Mouse (Mus musculus): ENCODE data around the gene Aldh1l1. TPM values are rescaled to one million over a fixed set of nuclear protein-coding genes. Genes with fewer than 3 reads are reported as not detected.

Gene Aldh1l1
- polyA plus RNA-seq, 1 experiment from 2014 or later, result 2.1 TPM

GRCm38 (mm10) chr6:90553682-90554081, 67.5 kb downstream of the Aldh1l1 start:
- Histone ChIP-seq H3K9ac (no peak overlapping the region), H3K36me3 (no peaks in the 10 kb centered on the region), H3K4me1 (peaks cover 10% of the 10 kb centered on the region; the same call in 1 of the 2 replicates), H3K27me3 (no peaks in the 10 kb centered on the region), H3K27ac (no peak overlapping the region), H3K4me2 (no peak overlapping the region), H3K9me3 (no peaks in the 10 kb centered on the region), H3K4me3 (no peak overlapping the region)
- 89% methylated on average over 5 of the region's 5 CpGs for WGBS
- no peak for ATAC-seq (ENCODE audit: borderline replicate concordance, extremely low read depth, low FRiP score, low TSS enrichment)

- Histone ChIP-seq H3K27ac (no peak overlapping the region), H3K4me1 (peaks cover 4% of the 10 kb centered on the region; the same call in 1 of the 2 replicates), H3K9me3 (no peaks in the 10 kb centered on the region), H3K4me3 (no peak overlapping the region), H3K36me3 (no peaks in the 10 kb centered on the region), H3K27me3 (no peaks in the 10 kb centered on the region), H3K4me2 (no peak overlapping the region), H3K9ac (no peak overlapping the region)
- no peak for ATAC-seq (ENCODE audit: borderline replicate concordance, extremely low read depth, low FRiP score, low TSS enrichment)
- 26% methylated on average over 2 of the region's 2 CpGs for WGBS
These were observed 70.4 kb downstream of the Aldh1l1 start for GRCm38 (mm10) chr6:90556534-90557058.

- peaks cover 4% of the 10 kb centered on the region; the same call in 1 of the 2 replicates for H3K4me1 ChIP-seq
- H3K4me3 ChIP-seq, result no peak overlapping the region
- 85% methylated on average over 7 of the region's 7 CpGs for WGBS
- H3K9me3 ChIP-seq, result no peaks in the 10 kb centered on the region
- no peak for ATAC-seq (ENCODE audit: borderline replicate concordance, extremely low read depth, low FRiP score, low TSS enrichment)
- no peak overlapping the region for H3K27ac ChIP-seq
- H3K4me2 ChIP-seq, result no peak overlapping the region
- H3K36me3 ChIP-seq, result no peaks in the 10 kb centered on the region
- H3K27me3 ChIP-seq, result no peaks in the 10 kb centered on the region
- H3K9ac ChIP-seq, result no peak overlapping the region
These were observed 70.8 kb downstream of the Aldh1l1 start for GRCm38 (mm10) chr6:90557077-90557476.

- H3K4me3 ChIP-seq, result no peak overlapping the region
- H3K9me3 ChIP-seq, result no peaks in the 10 kb centered on the region
- peak; percentile 12; the same call in 1 of the 2 replicates for ATAC-seq (ENCODE audit: borderline replicate concordance, extremely low read depth, low FRiP score, low TSS enrichment)
- no peaks in the 10 kb centered on the region for H3K27me3 ChIP-seq
- WGBS, result 51% methylated on average over 6 of the region's 6 CpGs
- no peak overlapping the region for H3K9ac ChIP-seq
- H3K36me3 ChIP-seq, result no peaks in the 10 kb centered on the region
- H3K27ac ChIP-seq, result no peak overlapping the region
- no peak overlapping the region for H3K4me2 ChIP-seq
- H3K4me1 ChIP-seq, result peaks cover 4% of the 10 kb centered on the region; the same call in 1 of the 2 replicates
These were observed 71.8 kb downstream of the Aldh1l1 start for GRCm38 (mm10) chr6:90557829-90558693.

GRCm38 (mm10) chr6:90560390-90561058, 74.3 kb downstream of the Aldh1l1 start:
- ATAC-seq (ENCODE audit: borderline replicate concordance, extremely low read depth, low FRiP score, low TSS enrichment), result no peak
- Histone ChIP-seq H3K27me3 (no peaks in the 10 kb centered on the region), H3K27ac (no peak overlapping the region), H3K4me2 (no peak overlapping the region), H3K4me3 (no peak overlapping the region), H3K36me3 (no peaks in the 10 kb centered on the region), H3K4me1 (peaks cover 4% of the 10 kb centered on the region; the same call in 1 of the 2 replicates), H3K9me3 (no peaks in the 10 kb centered on the region), H3K9ac (no peak overlapping the region)
- 68% methylated on average over 3 of the region's 3 CpGs for WGBS

- peaks cover 4% of the 10 kb centered on the region; the same call in 1 of the 2 replicates for H3K4me1 ChIP-seq
- 0 out of 2 replicates have a peak overlapping the region, but pooled peaks have one; percentile 1 for H3K27ac ChIP-seq
- no peak overlapping the region for H3K9ac ChIP-seq
- H3K4me2 ChIP-seq, result no peak overlapping the region
- H3K36me3 ChIP-seq, result no peaks in the 10 kb centered on the region
- no peaks in the 10 kb centered on the region for H3K9me3 ChIP-seq
- peak; percentile 40; the same call in 1 of the 2 replicates for ATAC-seq (ENCODE audit: borderline replicate concordance, extremely low read depth, low FRiP score, low TSS enrichment)
- H3K27me3 ChIP-seq, result no peaks in the 10 kb centered on the region
- 23% methylated on average over 2 of the region's 2 CpGs for WGBS
- H3K4me3 ChIP-seq, result no peak overlapping the region
These were observed 75.1 kb downstream of the Aldh1l1 start for GRCm38 (mm10) chr6:90561234-90561781.

- H3K27ac ChIP-seq, result no peak overlapping the region
- no peaks in the 10 kb centered on the region for H3K27me3 ChIP-seq
- no peak overlapping the region for H3K4me3 ChIP-seq
- no peak overlapping the region for H3K9ac ChIP-seq
- WGBS, result 58% methylated on average over 9 of the region's 9 CpGs
- no peaks in the 10 kb centered on the region for H3K9me3 ChIP-seq
- H3K4me2 ChIP-seq, result no peak overlapping the region
- no peaks in the 10 kb centered on the region for H3K36me3 ChIP-seq
- no peaks in the 10 kb centered on the region for H3K4me1 ChIP-seq
- ATAC-seq (ENCODE audit: borderline replicate concordance, extremely low read depth, low FRiP score, low TSS enrichment), result no peak
These were observed 78.0 kb downstream of the Aldh1l1 start for GRCm38 (mm10) chr6:90564240-90564639.

- H3K9me3 ChIP-seq, result no peaks in the 10 kb centered on the region
These were observed 79.4 kb downstream of the Aldh1l1 start for GRCm38 (mm10) chr6:90565357-90566215.

GRCm38 (mm10) chr6:90567486-90567885, 81.3 kb downstream of the Aldh1l1 start:
- H3K9me3 ChIP-seq, result no peaks in the 10 kb centered on the region
- H3K9ac ChIP-seq, result no peak overlapping the region
- no peaks in the 10 kb centered on the region for H3K36me3 ChIP-seq
- no peak overlapping the region for H3K4me3 ChIP-seq
- no peaks in the 10 kb centered on the region for H3K4me1 ChIP-seq
- H3K4me2 ChIP-seq, result no peak overlapping the region
- no peak overlapping the region for H3K27ac ChIP-seq
- ATAC-seq (ENCODE audit: borderline replicate concordance, extremely low read depth, low FRiP score, low TSS enrichment), result no peak
- H3K27me3 ChIP-seq, result no peaks in the 10 kb centered on the region
- WGBS, result 91% methylated on average over 3 of the region's 3 CpGs

More at GRCm38 (mm10) chr6:90565357-90566215, 79.4 kb downstream of the Aldh1l1 start:
- no peak for ATAC-seq (ENCODE audit: borderline replicate concordance, extremely low read depth, low FRiP score, low TSS enrichment)
- Histone ChIP-seq H3K4me2 (no peak overlapping the region), H3K27ac (no peak overlapping the region), H3K4me3 (no peak overlapping the region), H3K27me3 (no peaks in the 10 kb centered on the region), H3K4me1 (no peaks in the 10 kb centered on the region), H3K9ac (no peak overlapping the region), H3K36me3 (no peaks in the 10 kb centered on the region)
- 41% methylated on average over 13 of the region's 13 CpGs for WGBS

- no peak for ATAC-seq (ENCODE audit: borderline replicate concordance, extremely low read depth, low FRiP score, low TSS enrichment)
- H3K9ac ChIP-seq, result no peak overlapping the region
- no peaks in the 10 kb centered on the region for H3K4me1 ChIP-seq
- no peak overlapping the region for H3K4me3 ChIP-seq
- H3K4me2 ChIP-seq, result no peak overlapping the region
- no peak overlapping the region for H3K27ac ChIP-seq
- 69% methylated on average over 3 of the region's 3 CpGs for WGBS
- no peaks in the 10 kb centered on the region for H3K9me3 ChIP-seq
- no peaks in the 10 kb centered on the region for H3K27me3 ChIP-seq
- no peaks in the 10 kb centered on the region for H3K36me3 ChIP-seq
These were observed 81.7 kb downstream of the Aldh1l1 start for GRCm38 (mm10) chr6:90567928-90568327.

GRCm38 (mm10) chr6:90568721-90569120, 82.5 kb downstream of the Aldh1l1 start:
- Histone ChIP-seq H3K9ac (no peak overlapping the region), H3K36me3 (no peaks in the 10 kb centered on the region), H3K4me2 (no peak overlapping the region), H3K27me3 (no peaks in the 10 kb centered on the region), H3K4me3 (no peak overlapping the region), H3K27ac (no peak overlapping the region), H3K9me3 (no peaks in the 10 kb centered on the region), H3K4me1 (no peaks in the 10 kb centered on the region)
- 76% methylated on average over 4 of the region's 4 CpGs for WGBS
- no peak for ATAC-seq (ENCODE audit: borderline replicate concordance, extremely low read depth, low FRiP score, low TSS enrichment)

All from lung, embryonic 15.5 days (tissue).